Mouse (Mus musculus) erythroid progenitor cell, adult 5-6 weeks (primary cell): ENCODE results near the gene Wdr63. TPM values are rescaled to one million over a fixed set of nuclear protein-coding genes. Genes with fewer than 3 reads are reported as not detected.
"Not testable (repeated sequence)": the region's sequence is repeated elsewhere in the genome, so short reads cannot be mapped to it uniquely, and the experiment has no call there.

Experiments
- ATAC-seq: replicated peaks from 2 replicates; pipeline ENCODE4 v1.8.0; 2016; ENCODE audit warnings: moderate number of reproducible peaks, mild to moderate bottlenecking, moderate TSS enrichment, inconsistent platforms; ENCODE audit not compliant: poor library complexity, low FRiP score, severe bottlenecking
- total RNA-seq, 2 experiments: library from RNA; stranded (forward) in 1 of 2; stranded (reverse) in 1 of 2; fragments of 150-400 nt in 1 of 2; fragments of 186-747, 209-891 nt in 1 of 2; gene quantifications; 2 replicates each; pipeline versions ENCODE4 v1.2.3 to v1.2.4; 2015 to 2017; ENCODE audit warnings: low replicate concordance in 2 of 2

Gene Wdr63
- total RNA-seq, 2 experiments from 2014 or later = not detected

DNA sequence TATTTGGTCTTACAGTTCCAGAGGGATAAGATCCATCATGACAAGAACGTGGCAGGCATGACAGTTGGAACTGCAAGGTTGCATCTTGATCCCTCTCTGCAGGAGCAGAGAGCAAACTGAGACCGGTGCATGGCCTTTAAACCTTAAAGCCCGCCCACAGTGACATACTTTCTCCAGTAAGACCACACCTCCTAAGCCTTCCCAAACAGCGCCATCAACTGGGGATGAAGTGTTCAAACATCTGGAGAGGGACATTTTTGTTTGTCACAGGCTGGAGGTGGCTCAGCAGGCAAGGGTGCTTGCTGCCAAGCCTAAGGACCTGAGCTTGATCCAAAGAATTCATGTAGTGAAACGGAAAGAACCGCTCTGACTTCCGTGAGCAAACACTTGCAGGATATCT lies 83.2 kb downstream of the Wdr63 start:
- no peak for ATAC-seq

- no peak for ATAC-seq
These were observed 85.7 kb downstream of the Wdr63 start for GRCm38 (mm10) chr3:146022232-146022631.

DNA sequence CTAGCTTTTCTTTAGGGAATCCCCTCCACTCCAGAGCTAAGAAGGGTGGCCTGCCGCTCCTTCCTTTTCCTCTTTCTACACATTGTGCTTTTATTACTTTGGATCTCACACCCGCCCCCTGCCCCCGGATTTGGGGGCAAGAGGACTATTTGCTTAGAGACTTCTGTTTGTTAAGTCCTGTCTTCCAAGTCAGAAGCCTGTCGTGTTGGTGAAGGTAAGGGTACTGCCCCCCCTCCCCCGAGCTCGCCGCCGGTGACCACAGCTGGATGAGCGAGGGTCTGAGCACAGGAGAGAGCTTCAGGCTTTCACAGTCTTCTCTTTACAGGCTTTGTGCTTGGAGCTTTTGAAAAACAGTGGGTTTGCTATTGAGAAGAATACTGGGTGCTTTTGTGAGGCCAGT lies 90.4 kb downstream of the Wdr63 start:
- ATAC-seq = no peak

DNA sequence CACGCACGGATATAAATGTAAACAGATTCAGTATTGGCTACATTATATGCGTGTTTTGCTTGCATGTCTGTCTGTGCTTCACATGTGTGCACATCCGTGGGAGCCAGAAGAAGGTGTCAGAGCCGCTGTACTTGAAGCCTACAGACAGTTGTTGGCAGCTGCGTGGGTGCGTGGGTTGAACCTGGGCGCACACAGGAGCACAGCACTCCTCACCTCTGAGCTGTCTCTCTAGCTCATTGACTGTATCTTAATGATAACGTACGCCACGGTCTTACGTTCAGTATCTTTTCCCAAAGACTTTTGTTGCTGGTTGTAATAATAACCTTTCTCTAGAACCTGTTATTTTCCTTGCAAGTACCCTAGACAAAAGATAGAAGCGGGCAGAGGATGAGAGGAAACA lies 91.0 kb downstream of the Wdr63 start:
- no peak for ATAC-seq

DNA sequence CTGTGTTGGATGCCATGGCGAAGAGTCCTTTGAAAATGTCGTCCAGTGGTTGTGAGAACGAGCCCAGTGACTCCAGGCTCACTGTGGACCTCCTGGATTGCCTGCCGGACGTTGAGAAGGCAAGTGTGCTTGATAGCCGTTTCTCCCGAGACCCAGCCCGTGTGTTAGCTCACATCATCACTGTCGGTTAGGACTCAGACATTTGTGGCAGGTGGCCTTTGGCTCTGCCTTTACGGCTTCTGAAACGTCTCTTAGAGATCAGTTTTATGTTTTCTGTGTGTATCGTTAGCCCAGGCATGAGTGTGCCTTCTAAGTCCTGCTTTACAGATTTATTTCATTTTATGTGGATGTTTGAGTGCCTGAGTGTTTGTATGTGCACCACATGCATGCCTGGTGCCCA lies 93.6 kb downstream of the Wdr63 start:
- no peak for ATAC-seq

- ATAC-seq = no peak
These were observed 94.4 kb downstream of the Wdr63 start for GRCm38 (mm10) chr3:146013490-146013889.

- no peak for ATAC-seq
These were observed 96.2 kb downstream of the Wdr63 start for GRCm38 (mm10) chr3:146011544-146012218.

- ATAC-seq = no peak
These were observed 97.2 kb downstream of the Wdr63 start for GRCm38 (mm10) chr3:146010751-146011150.

GRCm38 (mm10) chr3:146009859-146010645 lies 97.9 kb downstream of the Wdr63 start:
- no peak for ATAC-seq

DNA sequence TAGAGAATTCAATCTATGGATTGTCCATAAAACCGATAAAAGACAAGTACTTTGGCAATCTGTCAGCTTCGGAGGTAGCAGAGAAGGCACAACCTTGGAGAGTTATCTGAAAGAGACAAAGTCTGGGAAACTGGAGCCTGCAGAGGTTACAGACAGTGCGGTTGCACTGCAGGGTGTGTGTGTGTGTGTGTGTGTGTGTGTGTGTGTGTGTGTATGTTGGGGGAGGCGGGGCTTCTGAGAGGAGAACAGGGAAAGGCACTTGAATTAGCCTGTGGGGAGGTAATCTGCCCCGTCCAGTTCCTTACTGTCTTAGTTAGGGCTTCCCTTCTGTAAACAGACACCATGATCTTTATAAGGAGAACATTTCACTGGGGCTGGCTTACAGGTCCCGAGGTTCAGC lies 100.1 kb downstream of the Wdr63 start:
- ATAC-seq = no peak

DNA sequence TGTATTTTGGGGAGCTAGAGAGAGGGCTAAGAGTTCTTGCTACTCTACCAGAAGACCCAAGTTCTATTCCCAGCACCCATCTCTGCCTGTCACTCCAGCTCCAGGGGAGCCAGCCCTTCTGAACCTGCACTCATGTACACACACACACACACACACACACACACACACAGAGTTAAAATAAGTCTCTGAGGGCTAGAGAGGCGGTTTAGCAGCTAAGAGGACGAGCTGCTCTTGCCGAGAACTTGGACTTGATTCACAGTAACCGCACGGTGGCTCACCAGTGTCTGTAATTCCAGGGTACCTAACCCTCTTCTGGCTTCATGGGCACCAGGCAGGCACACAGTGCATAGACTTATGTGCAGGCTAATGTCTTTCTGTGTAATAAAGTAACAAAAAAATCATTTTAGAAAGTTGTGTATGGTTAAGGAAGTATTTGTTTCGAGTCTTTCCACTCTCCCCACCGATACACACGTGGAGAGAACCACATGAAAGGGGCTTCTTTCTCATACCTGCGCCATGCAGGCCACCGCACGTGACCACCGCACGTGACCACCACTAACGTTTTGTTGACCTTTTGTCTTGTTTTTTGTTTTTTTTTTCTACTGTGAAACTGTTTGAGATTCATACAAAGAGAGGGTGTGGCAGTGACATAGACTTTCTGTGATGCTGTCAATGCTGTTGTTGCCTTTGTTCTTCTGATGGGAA lies 103.4 kb downstream of the Wdr63 start:
- ATAC-seq = no peak

GRCm38 (mm10) chr3:145996539-145996938 lies 111.4 kb downstream of the Wdr63 start:
- ATAC-seq = not testable (repeated sequence)

DNA sequence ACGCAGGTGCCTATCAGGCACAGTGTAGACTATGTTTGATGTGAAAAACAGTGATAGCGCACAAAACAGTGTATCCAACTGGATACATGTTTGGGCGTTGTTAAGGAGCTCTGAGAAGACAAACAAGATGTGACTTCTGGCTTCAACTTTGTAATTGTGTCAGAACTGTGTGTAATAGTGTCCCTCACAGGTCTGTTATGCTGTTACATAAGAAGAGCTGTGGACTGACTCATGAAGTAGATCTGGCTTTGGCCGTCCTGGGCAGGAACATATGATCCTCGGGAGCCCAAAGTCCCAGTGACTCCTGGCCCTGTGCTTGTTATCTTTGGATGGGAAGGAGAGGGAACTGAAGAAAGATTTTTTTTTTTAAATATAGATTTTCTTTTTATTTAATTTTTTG lies 112.4 kb downstream of the Wdr63 start:
- no peak for ATAC-seq

DNA sequence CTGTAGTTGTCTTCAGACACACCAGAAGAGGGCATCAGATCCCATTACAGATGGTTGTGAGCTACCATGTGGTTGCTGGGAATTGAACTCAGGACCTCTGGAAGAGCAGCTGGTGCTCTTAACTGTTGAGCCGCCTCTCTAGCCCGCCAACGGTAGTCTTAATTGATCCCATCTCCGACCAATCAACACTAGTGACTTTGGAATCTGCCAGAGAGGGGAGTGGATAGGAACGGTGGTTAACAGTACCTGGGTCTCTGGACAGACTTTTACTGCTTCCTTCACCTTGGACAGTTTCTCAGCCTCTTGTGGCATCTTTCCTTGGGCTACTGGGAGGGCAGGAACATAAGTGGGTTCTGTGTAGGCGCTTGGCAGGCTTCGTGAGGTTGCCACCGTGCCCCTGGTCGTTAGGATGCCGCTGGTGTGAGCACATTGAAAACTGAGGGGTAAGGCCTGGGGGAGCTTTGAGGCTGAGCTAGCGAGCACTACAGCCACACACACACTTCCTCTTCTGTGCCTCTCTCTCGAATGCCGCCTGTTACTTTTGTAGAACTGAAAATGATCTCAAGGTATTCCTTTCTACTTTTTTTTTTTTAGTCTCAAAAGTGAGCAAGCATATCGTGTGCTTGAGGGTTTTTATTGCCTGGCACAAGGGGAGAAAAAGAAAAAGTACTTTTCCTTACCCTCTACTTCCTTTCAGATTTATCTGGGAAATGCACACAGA lies 114.3 kb downstream of the Wdr63 start:
- ATAC-seq = no peak

DNA sequence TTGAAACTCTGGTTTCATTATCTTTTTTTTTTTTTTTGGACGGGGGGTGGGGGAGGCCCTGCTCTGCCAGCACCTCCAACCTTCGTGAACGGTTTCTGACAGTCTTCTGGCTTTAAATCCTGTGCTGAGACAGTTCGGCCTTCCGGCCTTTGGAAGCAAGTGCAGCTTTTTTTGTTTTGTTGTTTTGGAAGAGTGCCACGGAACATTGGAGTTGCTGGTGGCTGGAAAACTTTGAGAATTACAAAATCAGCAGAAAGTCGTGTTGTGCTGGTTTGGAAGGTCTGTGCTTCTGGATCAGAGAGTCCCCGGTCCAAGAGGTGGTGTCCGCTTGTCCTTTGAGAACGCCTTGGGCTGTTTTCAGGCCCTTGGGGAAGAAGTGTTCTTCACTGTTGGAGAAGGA lies 115.1 kb downstream of the Wdr63 start:
- ATAC-seq = no peak

- no peak for ATAC-seq
These were observed 115.8 kb downstream of the Wdr63 start for GRCm38 (mm10) chr3:145991976-145992730.

DNA sequence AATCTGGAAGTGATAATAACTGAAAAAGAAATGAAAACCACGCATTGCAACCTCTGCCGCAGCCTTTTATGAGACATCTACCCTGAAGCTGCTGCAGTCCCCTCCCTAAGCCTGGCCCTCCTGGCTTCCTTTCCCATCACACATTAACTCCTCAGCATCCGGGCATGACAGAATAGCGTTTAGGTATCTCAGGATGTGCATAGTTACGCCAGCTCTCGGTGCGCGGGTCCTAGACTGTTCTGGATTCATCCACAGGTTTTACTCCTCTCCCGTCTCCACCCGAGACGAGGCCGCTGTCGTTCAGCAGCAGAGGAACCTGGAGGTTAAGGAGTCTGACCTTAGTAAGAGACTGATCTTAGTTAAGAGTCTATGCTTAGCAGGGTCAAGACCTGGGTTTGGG lies 116.8 kb downstream of the Wdr63 start:
- no peak for ATAC-seq
